Mouse (Mus musculus) embryonic facial prominence, embryonic 11.5 days (tissue): ENCODE data around the gene Olfr716. TPM values are rescaled to one million over a fixed set of nuclear protein-coding genes. Genes with fewer than 3 reads are reported as not detected.
"Not testable (repeated sequence)": the region's sequence is repeated elsewhere in the genome, so short reads cannot be mapped to it uniquely, and the experiment has no call there.

Source experiments
- ATAC-seq: fragments of 200-750 bp; cut with Nextera tagmentation; replicated peaks from 2 replicates; pipeline ENCODE4 v1.8.0; 2017; ENCODE audit warnings: low read depth; ENCODE audit not compliant: insufficient number of reproducible peaks, low FRiP score, low TSS enrichment
- DNase-seq: peaks from one replicate; pipeline ENCODE4 v3.0.0-alpha.2; 2015; ENCODE audit warnings: low spot score
- H3K27ac ChIP-seq: fragments of 300-500 bp; sonication (generic); replicated peaks from 2 replicates; pipeline ENCODE4 v1.5.1; 2014; ENCODE audit warnings: mild to moderate bottlenecking, low read depth, low read length, control low read depth
- H3K27me3 ChIP-seq: fragments of 300-500 bp; sonication (generic); 2 replicates; pipeline ENCODE4 v1.6.1; 2014; ENCODE audit warnings: mild to moderate bottlenecking, low read length, moderate library complexity, mixed read lengths; ENCODE audit not compliant: control insufficient read depth, insufficient read depth
- H3K36me3 ChIP-seq: fragments of 300-500 bp; sonication (generic); replicated peaks from 2 replicates; pipeline ENCODE4 v1.6.1; 2014; ENCODE audit warnings: low read depth, mild to moderate bottlenecking, low read length, moderate library complexity, mixed read lengths; ENCODE audit not compliant: control insufficient read depth, insufficient read depth
- H3K4me1 ChIP-seq: fragments of 300-500 bp; sonication (generic); 2 replicates; pipeline ENCODE4 v1.6.1; 2014; ENCODE audit warnings: low read length, mixed read lengths; ENCODE audit not compliant: control insufficient read depth, insufficient read depth
- H3K4me2 ChIP-seq: fragments of 300-500 bp; sonication (generic); 2 replicates; pipeline ENCODE4 v1.6.1; 2014; ENCODE audit warnings: low read depth, mild to moderate bottlenecking, control low read depth, low read length, moderate library complexity
- H3K4me3 ChIP-seq: fragments of 300-500 bp; sonication (generic); 2 replicates; pipeline ENCODE4 v1.5.1; 2014; ENCODE audit warnings: low read depth, low read length, control low read depth
- H3K9ac ChIP-seq: fragments of 300-500 bp; sonication (generic); replicated peaks from 2 replicates; pipeline ENCODE4 v1.6.1; 2014; ENCODE audit warnings: mild to moderate bottlenecking, control low read depth, low read length
- H3K9me3 ChIP-seq: fragments of 300-500 bp; sonication (generic); replicated peaks from 2 replicates; pipeline ENCODE4 v1.6.1; 2016; ENCODE audit warnings: mild to moderate bottlenecking, low read length, inconsistent platforms, mixed read lengths; ENCODE audit not compliant: control insufficient read depth
- WGBS: fragments of 180-500 bp; shearing (Covaris S2); extraction: QIAGEN DNeasy Blood & Tissue Kit; methylation state at CpG from one replicate; pipeline ENCODE4 v1.1.7; 2014; 5-methylcytosine and 5-hydroxymethylcytosine counted together
- polyA plus RNA-seq: library from polyadenylated mRNA; unstranded; fragments of >200 nt; fragmentation: Nextera tagmentation; extraction: Ambion mirVana; gene quantifications from 2 replicates; pipeline ENCODE4 v1.2.1, GENCODE M21; 2014

Gene Olfr716
- polyA plus RNA-seq: not detected in 2 replicates

DNA sequence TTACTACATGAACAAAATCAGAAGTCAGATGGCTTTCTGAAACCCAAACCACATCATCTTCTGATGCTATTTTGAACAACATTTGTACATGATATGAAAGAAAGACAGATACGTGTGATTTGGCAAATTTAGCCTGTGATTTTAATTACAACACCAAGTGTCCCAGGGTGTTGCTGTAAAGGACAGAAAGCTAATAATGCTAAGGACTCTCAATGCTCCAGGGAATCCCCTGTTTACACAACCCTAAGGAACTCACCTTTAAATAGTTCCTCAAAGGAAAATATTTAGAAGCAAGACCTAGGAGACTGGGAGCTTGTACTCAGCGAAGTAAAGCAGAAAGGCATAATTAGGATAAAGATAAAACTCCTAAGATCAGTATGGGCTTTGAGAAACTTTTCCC lies at the start of gene Olfr716:
TSS of gene Olfr716 (plus strand) at position 301 of the 400 bp plus-strand sequence.
- not testable (repeated sequence) for H3K27me3 ChIP-seq, H3K9me3 ChIP-seq, H3K36me3 ChIP-seq, H3K9ac ChIP-seq, DNase-seq, H3K4me3 ChIP-seq, H3K27ac ChIP-seq, H3K4me1 ChIP-seq, H3K4me2 ChIP-seq, ATAC-seq
- WGBS: 72% methylated on average over 2 of the region's 2 CpGs

DNA sequence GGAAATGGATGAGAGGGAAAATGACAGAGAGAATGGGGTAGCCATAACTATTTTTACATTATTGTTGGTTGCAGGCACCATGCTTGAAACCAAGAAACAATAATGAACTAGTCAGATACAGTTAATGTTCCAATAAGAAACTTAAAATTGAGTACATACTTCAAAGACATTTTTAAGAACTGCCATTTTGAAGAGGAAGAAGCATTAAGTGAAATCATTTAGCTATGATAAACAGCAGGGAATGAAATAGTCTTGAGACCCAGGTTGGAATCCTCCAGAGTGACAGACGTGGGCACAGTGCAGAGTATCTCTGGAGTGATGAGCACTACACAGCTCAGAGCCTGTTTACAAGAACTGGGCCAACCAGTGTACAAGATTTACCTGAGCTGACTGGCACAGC lies 45.2 kb upstream of the Olfr716 start, which contains the start of gene Olfr17:
TSS of gene Olfr17 (plus strand) at position 301 of the 400 bp plus-strand sequence.
- H3K4me3 ChIP-seq: no peak within 1 kb of the TSS
- H3K4me1 ChIP-seq: no peaks in the 10 kb centered on the region
- no peak for DNase-seq
- H3K9me3 ChIP-seq: no peaks in the 10 kb centered on the region
- WGBS: 67% methylated on average over 1 of the region's 1 CpGs
- no peaks in the 10 kb centered on the region for H3K36me3 ChIP-seq
- no peak within 1 kb of the TSS for H3K4me2 ChIP-seq
- no peak for ATAC-seq
- no peaks in the 10 kb centered on the region for H3K27me3 ChIP-seq
- H3K27ac ChIP-seq: no peak within 1 kb of the TSS
- no peak within 1 kb of the TSS for H3K9ac ChIP-seq

DNA sequence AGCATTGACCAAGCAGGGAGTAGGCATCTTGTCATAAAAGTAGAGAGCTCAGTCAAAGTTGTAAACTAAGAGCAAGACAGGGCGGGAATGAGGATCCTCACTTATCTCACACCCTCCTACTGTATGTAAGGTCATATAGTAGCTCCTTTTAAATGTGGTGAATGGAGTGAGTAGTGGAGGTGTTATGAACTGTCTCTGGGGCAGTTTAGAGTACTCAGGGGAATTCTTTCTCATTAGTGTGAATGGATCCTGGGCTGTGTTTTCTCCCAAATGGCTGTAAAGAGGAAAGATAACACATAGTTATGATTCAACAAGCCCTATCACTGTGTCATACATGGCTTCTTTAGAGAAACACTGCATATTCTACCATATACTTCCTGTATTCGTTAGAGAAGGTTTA lies 27.9 kb upstream of the Olfr716 start, which contains the start of gene Olfr715b:
TSS of gene Olfr715b (minus strand) at position 101 of the 400 bp plus-strand sequence.
- H3K36me3 ChIP-seq, DNase-seq, H3K4me3 ChIP-seq, H3K27ac ChIP-seq, ATAC-seq, H3K9ac ChIP-seq, H3K4me2 ChIP-seq, H3K4me1 ChIP-seq, H3K9me3 ChIP-seq, H3K27me3 ChIP-seq: not testable (repeated sequence)
- 82% methylated on average over 1 of the region's 2 CpGs for WGBS

DNA sequence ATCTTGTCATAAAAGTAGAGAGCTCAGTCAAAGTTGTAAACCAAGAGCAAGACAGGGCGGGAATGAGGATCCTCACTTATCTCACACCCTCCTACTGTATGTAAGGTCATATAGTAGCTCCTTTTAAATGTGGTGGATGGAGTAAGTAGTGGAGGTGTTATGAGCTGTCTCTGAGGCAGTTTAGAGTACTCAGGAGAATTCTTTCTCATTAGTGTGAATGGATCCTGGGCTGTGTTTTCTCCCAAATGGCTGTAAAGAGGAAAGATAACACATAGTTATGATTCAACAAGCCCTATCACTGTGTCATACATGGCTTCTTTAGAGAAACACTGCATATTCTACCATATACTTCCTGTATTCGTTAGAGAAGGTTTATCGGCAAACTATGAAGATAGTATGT lies 7.1 kb upstream of the Olfr716 start, which contains the start of gene Olfr715:
TSS of gene Olfr715 (minus strand) at position 101 of the 400 bp plus-strand sequence.
- not testable (repeated sequence) for H3K4me2 ChIP-seq, H3K36me3 ChIP-seq, H3K4me1 ChIP-seq, DNase-seq, H3K4me3 ChIP-seq, H3K9ac ChIP-seq, ATAC-seq, H3K27ac ChIP-seq, H3K9me3 ChIP-seq, H3K27me3 ChIP-seq
- 88% methylated on average over 2 of the region's 3 CpGs for WGBS

DNA sequence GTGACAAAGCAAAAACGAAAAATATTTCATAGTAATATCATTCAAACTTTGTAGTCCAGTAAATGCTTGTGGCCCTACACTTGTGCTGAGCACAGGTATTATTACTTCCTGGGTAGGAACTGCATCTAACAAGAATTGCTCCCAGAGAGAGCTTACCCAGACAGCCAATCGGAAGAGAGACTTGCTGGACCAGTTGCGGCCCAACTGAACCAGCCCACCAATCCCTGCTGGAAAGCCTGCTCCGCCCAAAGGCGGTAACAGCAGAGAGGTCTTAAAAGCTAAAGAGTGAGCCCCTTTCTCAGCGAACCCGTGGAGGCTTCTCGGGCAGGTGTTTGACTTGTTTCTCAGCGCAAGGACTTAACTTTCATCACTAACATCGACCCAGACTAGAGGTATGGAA lies 28.6 kb downstream of the Olfr716 start, which contains the start of gene Nlrp14:
TSS of gene Nlrp14 (plus strand) at position 301 of the 400 bp plus-strand sequence.
- no peak for ATAC-seq
- no peak within 1 kb of the TSS for H3K4me2 ChIP-seq
- H3K36me3 ChIP-seq: no peaks in the 10 kb centered on the region
- H3K4me3 ChIP-seq: no peak within 1 kb of the TSS
- H3K9me3 ChIP-seq: no peaks in the 10 kb centered on the region
- no peaks in the 10 kb centered on the region for H3K4me1 ChIP-seq
- WGBS: 85% methylated on average over 10 of the region's 10 CpGs
- H3K9ac ChIP-seq: no peak within 1 kb of the TSS
- no peak within 1 kb of the TSS for H3K27ac ChIP-seq
- DNase-seq: no peak
- H3K27me3 ChIP-seq: no peaks in the 10 kb centered on the region

DNA sequence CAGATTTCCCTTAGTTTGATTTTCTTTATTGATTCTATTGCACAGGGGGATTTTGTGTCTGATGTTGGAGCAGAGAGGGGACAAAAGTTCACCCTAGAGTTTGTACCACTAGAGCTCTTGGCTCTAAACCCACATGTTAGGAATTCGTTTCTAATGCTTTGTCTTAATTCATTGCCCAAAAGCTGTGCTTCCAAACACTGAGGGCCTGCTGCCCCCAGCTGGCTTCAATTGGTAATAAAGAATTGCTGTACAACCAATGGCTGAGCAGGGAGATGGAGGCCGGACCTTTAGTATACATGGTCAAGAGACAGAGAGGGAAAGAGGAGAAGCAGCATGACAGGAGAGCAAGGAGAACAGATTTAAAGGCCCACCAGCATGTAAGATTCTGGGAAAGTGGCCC lies 42.3 kb downstream of the Olfr716 start:
- no peak overlapping the region for H3K4me2 ChIP-seq
- no peaks in the 10 kb centered on the region for H3K4me1 ChIP-seq
- H3K9ac ChIP-seq: no peak overlapping the region
- H3K27me3 ChIP-seq: no peaks in the 10 kb centered on the region
- no peaks in the 10 kb centered on the region for H3K9me3 ChIP-seq
- WGBS: 55% methylated on average over 2 of the region's 2 CpGs
- no peak overlapping the region for H3K27ac ChIP-seq
- no peak overlapping the region for H3K4me3 ChIP-seq
- no peaks in the 10 kb centered on the region for H3K36me3 ChIP-seq
- DNase-seq (no peak), ATAC-seq (no peak)

Other genes with a start within 250 kb of the Olfr716 start
- not detected in 2 replicates for gene Olfr707, start 237.1 kb upstream of the Olfr716 start, polyA plus RNA-seq
- gene Olfr1532-ps1, start 230.3 kb upstream of the Olfr716 start, polyA plus RNA-seq: not detected in 2 replicates
- gene Olfr709-ps1, start 206.1 kb upstream of the Olfr716 start, polyA plus RNA-seq: not detected in 2 replicates
- gene Olfr710, start 190.0 kb upstream of the Olfr716 start, polyA plus RNA-seq: not detected in 2 replicates
- gene Olfr6, start 174.4 kb upstream of the Olfr716 start, polyA plus RNA-seq: not detected in 2 replicates
- not detected in 2 replicates for gene Olfr711, start 162.9 kb upstream of the Olfr716 start, polyA plus RNA-seq
- not detected in 2 replicates for gene Olfr2, start 132.3 kb upstream of the Olfr716 start, polyA plus RNA-seq
- not detected in 2 replicates for gene Olfr713, start 107.2 kb upstream of the Olfr716 start, polyA plus RNA-seq
- not detected in 2 replicates for gene Olfr714, start 67.3 kb upstream of the Olfr716 start, polyA plus RNA-seq
- not detected in 2 replicates for gene Olfr17, start 45.1 kb upstream of the Olfr716 start, polyA plus RNA-seq
- gene Olfr715b, start 28.0 kb upstream of the Olfr716 start, polyA plus RNA-seq: not detected in 2 replicates
- not detected in 2 replicates for gene Olfr715, start 7.2 kb upstream of the Olfr716 start, polyA plus RNA-seq
- not detected in 2 replicates for gene Nlrp14, start 28.7 kb downstream of the Olfr716 start, polyA plus RNA-seq
- gene Rbmxl2, start 71.1 kb downstream of the Olfr716 start, polyA plus RNA-seq: not detected in 2 replicates
- 3.6 and 4.7 TPM in 2 replicates for gene Syt9, start 232.4 kb downstream of the Olfr716 start, polyA plus RNA-seq